Mouse (Mus musculus): ENCODE results near the gene Prkg2. TPM values are rescaled to one million over a fixed set of nuclear protein-coding genes. Genes with fewer than 3 reads are reported as not detected.

Prkg2 gene
- 0.20 and 0.66 TPM in 2 replicates for polyA plus RNA-seq (2012; rRNA removed; ENCODE audit: low replicate concordance)

DNA sequence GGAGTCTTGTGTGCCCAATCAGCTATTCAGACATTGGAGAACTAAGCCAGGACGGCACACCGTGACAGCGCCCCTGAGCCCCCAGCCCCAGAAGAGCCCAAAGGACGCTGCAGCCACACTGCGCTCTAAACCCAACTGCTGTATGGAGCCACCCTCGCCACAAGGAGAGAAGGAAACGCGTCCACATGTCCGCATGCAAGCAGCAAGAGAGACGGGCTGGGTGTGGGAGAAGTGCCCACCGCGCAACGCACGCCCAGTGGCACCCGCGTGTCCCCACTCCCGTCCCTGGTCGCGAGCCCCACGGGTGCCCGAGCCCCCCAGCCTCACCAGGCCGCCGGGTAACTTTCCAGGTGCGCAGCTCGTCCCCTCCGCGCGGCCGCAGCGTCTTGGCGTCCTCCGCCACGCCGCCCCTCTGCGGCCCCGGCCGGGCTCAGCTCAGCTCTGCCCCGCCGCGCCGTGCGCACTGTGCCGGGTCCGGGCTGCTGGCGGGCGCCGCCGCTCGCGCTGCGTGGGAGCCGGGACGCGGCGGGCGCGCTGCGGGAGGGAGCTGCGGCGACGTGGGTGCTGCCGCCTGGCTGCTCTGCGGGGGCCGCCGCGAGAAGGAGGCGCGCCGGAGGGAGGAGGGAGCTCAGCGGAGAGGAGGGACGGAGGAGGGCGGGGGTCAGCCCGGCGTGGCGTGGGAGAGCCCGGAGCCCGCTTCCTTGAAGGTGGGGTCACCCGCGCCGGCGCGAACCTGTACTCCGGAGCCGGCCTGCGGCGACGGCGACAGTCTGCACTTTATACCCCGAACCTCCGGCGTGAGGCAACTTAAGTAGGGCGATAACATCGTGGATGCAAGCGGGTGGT, at the start of gene Prkg2:
Prkg2 (minus strand) TSS at position 756 of the 846 bp plus-strand sequence.

Other genes with a start within 250 kb of the Prkg2 start
- 7.2 and 12.7 TPM in 2 replicates for gene Bmp3, start 182.9 kb downstream of the Prkg2 start, polyA plus RNA-seq (2012; rRNA removed; ENCODE audit: low replicate concordance)